In the genomic region with DNA sequence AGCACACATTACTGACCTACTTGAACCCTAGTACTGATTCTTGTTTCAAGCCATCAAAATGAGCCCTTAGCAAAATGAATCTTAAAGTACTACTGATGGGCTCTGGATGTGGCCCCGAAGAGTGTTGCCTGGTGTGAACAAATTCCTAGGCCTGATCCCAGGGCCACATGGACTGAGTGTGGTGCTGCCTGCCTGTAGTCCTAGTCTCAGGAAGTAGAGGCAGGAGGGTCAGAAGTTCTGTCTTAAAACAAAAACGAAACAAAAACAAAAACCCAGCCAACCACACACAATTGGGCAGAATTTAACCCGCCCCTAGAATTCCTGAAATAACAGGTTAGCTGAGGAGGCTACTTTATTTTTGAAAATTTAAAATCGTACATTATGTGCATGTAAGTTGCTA, we compare ENCODE assay signal across 14 mouse cellular contexts.
"Had no signal": no experiment of that assay in that cellular context is flagged by ENCODE, and none has a peak within 500 bp of the region (broad histone marks: within the 10 kb centered on the region; RNA-seq: fewer than 3 reads in every experiment).

No protein-coding gene starts in this region.

- H3K36me3 ChIP-seq: liver, embryonic 15.5 days; midbrain, embryonic 10.5 days; midbrain, embryonic 12.5 days; midbrain, embryonic 15.5 days; neural tube, embryonic 12.5 days; stomach, embryonic 15.5 days had no signal

- H3K4me1 ChIP-seq: liver, embryonic 15.5 days; midbrain, embryonic 12.5 days; midbrain, embryonic 15.5 days; neural tube, embryonic 12.5 days; stomach, embryonic 15.5 days had no signal

- H3K9ac ChIP-seq: liver, embryonic 15.5 days; lung, embryonic 14.5 days; midbrain, embryonic 12.5 days; midbrain, embryonic 15.5 days; neural tube, embryonic 12.5 days; stomach, embryonic 15.5 days had no signal

- H3K27ac ChIP-seq: liver, embryonic 15.5 days; midbrain, embryonic 10.5 days; midbrain, embryonic 12.5 days; midbrain, embryonic 15.5 days; neural tube, embryonic 12.5 days; stomach, embryonic 15.5 days; stomach, postnatal 0 days had no signal

- H3K9me3 ChIP-seq: liver, embryonic 15.5 days; midbrain, embryonic 10.5 days; midbrain, embryonic 12.5 days; midbrain, embryonic 15.5 days; neural tube, embryonic 12.5 days; stomach, embryonic 15.5 days had no signal

- DNase-seq: lung, adult 18-20 months; lung, embryonic 14.5 days; lung, postnatal 10 days; right cerebral cortex, postnatal 14 days; thymus, adult 2 months; thymus, postnatal 25 days; thymus, postnatal 4 days had no signal

- H3K27me3 ChIP-seq: liver, embryonic 15.5 days; midbrain, embryonic 12.5 days; midbrain, embryonic 15.5 days; neural tube, embryonic 12.5 days; stomach, embryonic 15.5 days had no signal

- H3K4me3 ChIP-seq: liver, embryonic 15.5 days; midbrain, embryonic 10.5 days; midbrain, embryonic 12.5 days; midbrain, embryonic 15.5 days; neural tube, embryonic 12.5 days; stomach, embryonic 15.5 days had no signal

- ATAC-seq: midbrain, embryonic 15.5 days had no signal
